Mouse (Mus musculus): ENCODE measurements at regions not wholly inside any gene's neighbourhood (a gene's known extent, or its start where the extent isn't known, plus 50 kb on each side); places are given as distances from the start of the nearest gene placed in this dataset.

- peak; percentile 24 for DNase-seq (ENCODE audit: low read depth, low spot score)
Observed at GRCm38 (mm10) chr9:56547291-56547977, 129.0 kb downstream of the Hmg20a start.

- DNase-seq (ENCODE audit: low read depth, low spot score), result no peak
Observed at GRCm38 (mm10) chr9:56549774-56550173, 131.4 kb downstream of the Hmg20a start.

GRCm38 (mm10) chr9:56550178-56550577 lies 131.8 kb downstream of the Hmg20a start:
- no peak for DNase-seq (ENCODE audit: low read depth, low spot score)

GRCm38 (mm10) chr9:56551376-56552186 lies 133.2 kb downstream of the Hmg20a start:
- peak; percentile 69 for DNase-seq (ENCODE audit: low read depth, low spot score)

- no peak for DNase-seq (ENCODE audit: low read depth, low spot score)
Observed at GRCm38 (mm10) chr9:56552187-56552686, 133.8 kb downstream of the Hmg20a start.

GRCm38 (mm10) chr9:56552766-56553165 lies 134.4 kb downstream of the Hmg20a start:
- peak; percentile 82 for DNase-seq (ENCODE audit: low read depth, low spot score)

GRCm38 (mm10) chr9:56553626-56554025 lies 135.2 kb downstream of the Hmg20a start:
- peak; percentile 72 for DNase-seq (ENCODE audit: low read depth, low spot score)

GRCm38 (mm10) chr9:56554096-56554495 lies 135.7 kb downstream of the Hmg20a start:
- DNase-seq (ENCODE audit: low read depth, low spot score), result peak; percentile 74

- DNase-seq (ENCODE audit: low read depth, low spot score), result no peak
Observed at GRCm38 (mm10) chr9:56559618-56560144, 141.3 kb downstream of the Hmg20a start.

GRCm38 (mm10) chr9:56562440-56562839 lies 144.0 kb downstream of the Hmg20a start:
- DNase-seq (ENCODE audit: low read depth, low spot score), result no peak

- DNase-seq (ENCODE audit: low read depth, low spot score), result no peak
Observed at GRCm38 (mm10) chr9:56564048-56564737, 145.8 kb downstream of the Hmg20a start.

Measured in brain, adult 2 months (tissue).